Mouse (Mus musculus) thymus, postnatal 14 days (tissue): Measurements from ENCODE around the gene Sall2.

Experiments
- DNase-seq: peaks from one replicate; pipeline ENCODE4 v3.0.0; 2021

The Sall2 gene

GRCm38 (mm10) chr14:52295558-52296264, 32.9 kb downstream of the Sall2 start:
- DNase-seq: no peak

- no peak for DNase-seq
Measured at GRCm38 (mm10) chr14:52284191-52284590, 44.4 kb downstream of the Sall2 start.

- no peak for DNase-seq
Measured at GRCm38 (mm10) chr14:52283629-52284028, 44.9 kb downstream of the Sall2 start.

GRCm38 (mm10) chr14:52279747-52280120, 48.8 kb downstream of the Sall2 start:
- no peak for DNase-seq

- DNase-seq: peak; percentile 98
Measured at GRCm38 (mm10) chr14:52278932-52279746, 49.4 kb downstream of the Sall2 start, which contains the start of the genes Tox4 and Rab2b. TSS of gene Tox4 (plus strand) at chr14:52279146. TSS of gene Rab2b (minus strand) at chr14:52279545.

GRCm38 (mm10) chr14:52277210-52277609, 51.4 kb downstream of the Sall2 start:
- DNase-seq: no peak

GRCm38 (mm10) chr14:52272781-52273180, 55.8 kb downstream of the Sall2 start:
- no peak for DNase-seq
